ENCODE assay signal across 8 mouse cellular contexts in the genomic region with DNA sequence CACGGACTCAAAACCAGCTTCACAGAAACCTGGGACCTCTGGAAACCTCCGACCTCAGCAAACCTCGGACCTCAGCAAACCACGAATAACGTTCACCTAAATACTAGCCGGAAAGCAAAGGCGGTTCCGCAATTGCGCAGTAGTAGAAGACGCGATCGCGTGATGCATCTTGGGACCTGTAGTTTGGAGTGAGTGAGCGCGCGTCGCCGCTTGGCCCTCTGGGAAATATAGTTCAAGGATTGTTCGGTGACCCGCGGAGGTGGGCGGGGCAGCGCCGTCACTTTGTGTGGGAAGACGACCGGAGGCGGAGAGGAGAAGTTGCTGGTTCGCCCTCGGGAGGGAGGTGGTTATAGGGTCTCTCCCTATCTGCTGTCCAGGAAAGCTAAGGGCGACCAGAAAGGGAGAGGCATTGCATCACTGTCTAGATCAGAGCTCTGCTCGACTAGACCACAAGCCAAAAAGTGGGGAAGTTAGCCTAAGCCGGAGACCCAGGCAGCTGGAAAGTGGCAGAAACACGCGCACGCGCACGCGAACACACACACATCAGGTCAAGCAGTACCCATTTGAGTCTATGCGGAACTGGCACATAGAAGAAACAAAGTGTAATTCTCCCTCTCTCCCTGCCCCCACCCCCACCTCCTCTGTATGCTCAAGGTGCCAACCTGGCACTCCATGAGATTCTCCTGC. TPM values are rescaled to one million over a fixed set of nuclear protein-coding genes. Genes with fewer than 3 reads are reported as not detected.
A peak's percentile ranks its signal among the peaks of the same experiment; 100 is the strongest.
DNase-seq lines count a peak whose midpoint lies in the region; ATAC-seq and TF ChIP-seq lines count a peak whose summit lies in the region.

Clp1 (minus strand) TSS at position 179 of the 687 bp plus-strand sequence.

- no peak for TF ChIP-seq CTCF in kidney, postnatal 0 days (IDR thresholded peaks at IDR 0.05; ENCODE audit: low read depth)

- H3K4me3 ChIP-seq in heart, embryonic 12.5 days: peak within 1 kb of the TSS; percentile 67
- H3K4me3 ChIP-seq in kidney, postnatal 0 days (replicated peaks; ENCODE audit: low read depth, low read length): peak within 1 kb of the TSS; percentile 62
- peak within 1 kb of the TSS; percentile 73 for H3K4me3 ChIP-seq in liver, embryonic 11.5 days (ENCODE audit: low read depth, low read length)
- peak within 1 kb of the TSS; percentile 61 for H3K4me3 ChIP-seq in stomach, embryonic 14.5 days (ENCODE audit: low read depth, low read length)

- H3K27me3 ChIP-seq in heart, embryonic 12.5 days (replicated peaks): no peaks in the 10 kb centered on the region
- H3K27me3 ChIP-seq in kidney, postnatal 0 days (ENCODE audit: insufficient read depth, low read length): no peaks in the 10 kb centered on the region
- no peaks in the 10 kb centered on the region for H3K27me3 ChIP-seq in liver, embryonic 11.5 days (replicated peaks; ENCODE audit: control insufficient read depth, insufficient read depth, low read length)
- no peaks in the 10 kb centered on the region for H3K27me3 ChIP-seq in stomach, embryonic 14.5 days (ENCODE audit: control insufficient read depth, insufficient read depth, low read length)

- H3K4me1 ChIP-seq in heart, embryonic 12.5 days (replicated peaks): peaks cover 17% of the 10 kb centered on the region
- H3K4me1 ChIP-seq in kidney, postnatal 0 days (replicated peaks; ENCODE audit: insufficient read depth, low read length): peaks cover 7% of the 10 kb centered on the region; the same call in 1 of the 2 replicates
- peaks cover 12% of the 10 kb centered on the region for H3K4me1 ChIP-seq in liver, embryonic 11.5 days (replicated peaks; ENCODE audit: control insufficient read depth, insufficient read depth, low read length)
- peaks cover 9% of the 10 kb centered on the region for H3K4me1 ChIP-seq in stomach, embryonic 14.5 days (ENCODE audit: control insufficient read depth, insufficient read depth, low read length)

- ATAC-seq in erythroid progenitor cell, adult 5-6 weeks (replicated peaks; ENCODE audit: low FRiP score, poor library complexity, severe bottlenecking): peak; percentile 97
- peak; percentile 98 for ATAC-seq in heart, embryonic 12.5 days (ENCODE audit: insufficient number of reproducible peaks, low FRiP score)
- peak; percentile 97 for ATAC-seq in kidney, postnatal 0 days (replicated peaks; ENCODE audit: low FRiP score, low read depth)
- peak; percentile 94 for ATAC-seq in liver, embryonic 11.5 days (replicated peaks; ENCODE audit: low FRiP score)
- peak; percentile 97 for ATAC-seq in stomach, embryonic 14.5 days (ENCODE audit: insufficient number of reproducible peaks, insufficient read depth, low FRiP score, low read depth)

- H3K36me3 ChIP-seq in heart, embryonic 12.5 days: peaks cover 23% of the 10 kb centered on the region
- peaks cover 13% of the 10 kb centered on the region for H3K36me3 ChIP-seq in kidney, postnatal 0 days (ENCODE audit: insufficient read depth, low read length)
- peaks cover 13% of the 10 kb centered on the region for H3K36me3 ChIP-seq in liver, embryonic 11.5 days (ENCODE audit: control insufficient read depth, insufficient read depth, low read length)
- peaks cover 10% of the 10 kb centered on the region; the same call in 1 of the 2 replicates for H3K36me3 ChIP-seq in stomach, embryonic 14.5 days (ENCODE audit: control insufficient read depth, insufficient read depth, low read length)

- DNase-seq in CD4-positive helper T cell, adult 2 months (ENCODE audit: low read depth, low spot score): peak; percentile 96
- DNase-seq in brain, embryonic 18.5 days (ENCODE audit: low read depth, low spot score): peak; percentile 91
- peak; percentile 99 for DNase-seq in kidney, postnatal 0 days (ENCODE audit: low spot score)
- DNase-seq in liver, embryonic 11.5 days (ENCODE audit: low spot score): peak; percentile 95
- DNase-seq in naive thymus-derived CD4-positive, alpha-beta T cell, adult 2 months (ENCODE audit: low read depth): peak; percentile 96

- peak within 1 kb of the TSS; percentile 81 for H3K4me2 ChIP-seq in heart, embryonic 12.5 days
- peak within 1 kb of the TSS; percentile 85 for H3K4me2 ChIP-seq in kidney, postnatal 0 days (ENCODE audit: low read length)
- H3K4me2 ChIP-seq in liver, embryonic 11.5 days: peak within 1 kb of the TSS; percentile 88
- peak within 1 kb of the TSS; percentile 95 for H3K4me2 ChIP-seq in stomach, embryonic 14.5 days (replicated peaks; ENCODE audit: low read depth, low read length)

- H3K9ac ChIP-seq in heart, embryonic 12.5 days: peak within 1 kb of the TSS; percentile 82
- H3K9ac ChIP-seq in kidney, postnatal 0 days (ENCODE audit: low read depth, low read length): peak within 1 kb of the TSS; percentile 66
- H3K9ac ChIP-seq in liver, embryonic 11.5 days (ENCODE audit: low read depth, low read length): peak within 1 kb of the TSS; percentile 65
- H3K9ac ChIP-seq in stomach, embryonic 14.5 days (replicated peaks; ENCODE audit: low read depth, low read length): peak within 1 kb of the TSS; percentile 48

- WGBS in heart, embryonic 12.5 days: under 1% methylated on average over 39 of the region's 39 CpGs
- WGBS in kidney, postnatal 0 days: under 1% methylated on average over 39 of the region's 39 CpGs
- under 1% methylated on average over 39 of the region's 39 CpGs for WGBS in liver, embryonic 11.5 days
- WGBS in stomach, embryonic 14.5 days: under 1% methylated on average over 39 of the region's 39 CpGs

- H3K9me3 ChIP-seq in heart, embryonic 12.5 days (replicated peaks): no peaks in the 10 kb centered on the region
- H3K9me3 ChIP-seq in kidney, postnatal 0 days (replicated peaks; ENCODE audit: low read length): no peaks in the 10 kb centered on the region
- no peaks in the 10 kb centered on the region for H3K9me3 ChIP-seq in liver, embryonic 11.5 days (ENCODE audit: control insufficient read depth, low read length)
- H3K9me3 ChIP-seq in stomach, embryonic 14.5 days (ENCODE audit: control insufficient read depth, low read depth, low read length): no peaks in the 10 kb centered on the region

- H3K27ac ChIP-seq in heart, embryonic 12.5 days (ENCODE audit: poor library complexity, severe bottlenecking): peak within 1 kb of the TSS; percentile 88
- peak within 1 kb of the TSS; percentile 87 for H3K27ac ChIP-seq in kidney, postnatal 0 days
- H3K27ac ChIP-seq in liver, embryonic 11.5 days (ENCODE audit: low read depth, low read length): peak within 1 kb of the TSS; percentile 64
- peak within 1 kb of the TSS; percentile 44 for H3K27ac ChIP-seq in stomach, embryonic 14.5 days (ENCODE audit: low read length)

RNA-seq across cellular contexts. Expression of gene Clp1, which starts in this region (rescaled TPM):
- 67.4 and 70.0 TPM in 2 replicates for total RNA-seq in erythroid progenitor cell, adult 5-6 weeks (2015; ENCODE audit: low replicate concordance)
- 26.2 and 54.4 TPM in 2 replicates for total RNA-seq in erythroid progenitor cell, adult 5-6 weeks (2017; ENCODE audit: low replicate concordance)
- polyA plus RNA-seq in heart, embryonic 12.5 days (2016; fragmentation: Nextera tagmentation; extraction: Ambion mirVana): 22.7 and 23.6 TPM in 2 replicates
- 24.5 and 26.0 TPM in 2 replicates for polyA plus RNA-seq in kidney, postnatal 0 days (2015; fragmentation: Nextera tagmentation; extraction: Ambion mirVana)
- polyA plus RNA-seq in liver, embryonic 11.5 days (2014; fragmentation: Nextera tagmentation; extraction: Ambion mirVana): 59.3 and 63.4 TPM in 2 replicates
- polyA plus RNA-seq in stomach, embryonic 14.5 days (2014; fragmentation: Nextera tagmentation; extraction: Ambion mirVana): 26.7 and 28.9 TPM in 2 replicates

Comparison
In these comparisons a context has a peak if more than half of its experiments do, and no peak if none do; other contexts are left out.
1. Peak in every context shown above with its lines: DNase-seq, ATAC-seq, H3K4me3 ChIP-seq and H3K27ac ChIP-seq.